Mouse (Mus musculus) T-helper 17 cell (primary cell): ENCODE results near the gene Ppp6r1.

Source experiments
- in situ Hi-C, 2 experiments: fragments of 300-600 bp; cut with MboI, MseI; formaldehyde crosslinking; loops; 1 replicate in 1 of 2; 2 replicates in 1 of 2; pipeline ENCODE4 v1.15.1; 2025; ENCODE audit warnings: high pct_unique_total_duplicates in 2 of 2

Ppp6r1 gene

DNA sequence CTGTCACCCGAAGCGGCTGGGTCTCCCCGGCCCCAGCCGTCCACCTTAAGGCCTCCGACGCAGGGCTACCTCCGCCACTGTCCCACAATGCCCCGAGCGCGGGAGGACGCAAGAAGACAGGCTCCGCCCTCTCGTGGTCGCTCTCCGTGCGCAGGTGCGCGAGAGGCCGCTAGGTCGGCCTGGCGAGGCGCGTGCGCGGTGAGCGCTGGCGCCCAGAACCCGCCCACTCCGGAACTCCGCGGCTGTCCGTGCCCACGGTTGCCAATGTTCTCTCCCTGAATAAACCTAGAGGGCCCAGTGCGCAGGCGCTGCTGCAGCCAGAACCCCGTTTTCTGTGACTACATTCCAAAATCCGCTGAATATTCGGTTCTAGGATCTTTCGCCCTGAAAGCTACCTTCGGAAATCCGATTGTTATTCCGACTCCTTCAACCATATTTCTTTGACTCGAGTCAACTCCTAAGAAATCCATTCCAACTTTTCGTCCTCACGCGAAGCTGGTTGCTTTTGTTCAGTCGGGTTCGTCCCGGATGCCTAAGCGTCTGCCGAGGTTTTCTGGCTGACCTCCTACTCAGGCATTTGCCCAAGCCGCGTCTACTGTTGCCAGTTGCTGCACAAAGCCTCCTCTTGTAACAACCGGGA, at the start of gene Ppp6r1:
Ppp6r1 (minus strand) TSS at position 108 of the 640 bp plus-strand sequence.
- in situ Hi-C loops = loop anchor here in 1 of 2 experiments (5.0 kb wide), 1 partner anchor 403 kb away; the partner anchor contains the start of gene U2af2

- in situ Hi-C loops = no loop called here
Observed at GRCm38 (mm10) chr7:4705098-4705497, 46.3 kb upstream of the Ppp6r1 start.

DNA sequence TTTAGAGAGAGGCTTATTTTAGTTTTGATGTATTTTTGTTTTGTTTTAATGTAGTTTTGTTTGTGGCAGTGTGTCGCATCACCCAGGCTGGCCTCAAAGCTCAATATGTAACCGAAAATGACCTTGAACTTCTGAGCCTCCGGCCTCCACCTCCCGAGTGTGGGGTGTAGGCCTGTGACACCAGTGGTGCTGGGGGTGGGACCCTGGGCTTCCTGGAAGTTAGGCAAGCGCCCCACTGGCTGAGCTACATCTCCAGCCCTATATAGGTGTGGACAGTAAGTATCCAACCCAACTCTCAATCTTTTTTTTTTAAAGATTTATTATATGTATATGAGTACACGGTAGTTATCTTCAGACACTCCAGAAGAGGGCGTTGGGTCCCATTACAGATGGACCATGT, 44.4 kb upstream of the Ppp6r1 start:
- in situ Hi-C loops = no loop called here

GRCm38 (mm10) chr7:4702334-4702733, 43.5 kb upstream of the Ppp6r1 start:
- in situ Hi-C loops = no loop called here

GRCm38 (mm10) chr7:4693004-4693403, 34.2 kb upstream of the Ppp6r1 start:
- in situ Hi-C loops = no loop called here

DNA sequence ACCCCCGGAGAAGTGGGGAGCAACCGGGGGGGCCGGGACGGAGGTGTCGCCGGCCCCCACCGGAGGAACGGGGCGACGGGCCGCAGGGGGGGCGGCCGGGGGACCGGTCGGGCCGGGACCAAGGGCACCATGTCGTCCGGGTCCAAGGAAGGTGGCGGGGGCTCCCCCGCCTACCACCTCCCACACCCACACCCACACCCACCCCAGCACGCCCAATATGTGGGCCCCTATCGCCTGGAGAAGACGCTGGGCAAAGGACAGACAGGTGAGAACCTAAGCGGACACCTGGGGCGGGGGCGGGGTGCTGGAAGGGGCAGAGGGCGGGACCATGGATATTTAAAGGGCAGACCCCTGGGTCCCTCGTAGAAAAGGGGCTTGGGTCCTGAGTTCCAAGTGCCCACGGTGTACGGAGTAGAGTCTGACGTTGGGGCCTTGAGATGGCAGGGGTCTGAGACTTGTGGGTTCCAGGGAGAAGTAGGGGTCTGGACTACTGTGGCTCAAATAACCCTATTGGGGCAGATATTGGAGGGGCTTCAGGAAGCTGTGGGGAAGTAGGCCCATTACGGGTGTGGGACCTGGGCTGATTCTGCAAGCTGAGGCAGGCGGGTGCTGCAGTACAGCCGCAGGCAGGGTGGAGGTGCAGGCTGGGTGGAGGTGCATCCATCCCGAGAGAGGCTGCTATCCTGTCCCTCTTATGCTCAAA, 32.3 kb upstream of the Ppp6r1 start:
- in situ Hi-C loops = no loop called here

- in situ Hi-C loops = no loop called here
Observed at GRCm38 (mm10) chr7:4690387-4690786, 31.6 kb upstream of the Ppp6r1 start, which contains the start of gene Brsk1. TSS of gene Brsk1 (plus strand) at chr7:4690604.

- in situ Hi-C loops = loop anchor here in 1 of 2 experiments (5.0 kb wide), 1 partner anchor 52 kb away; no protein-coding TSS in a partner anchor
Observed at GRCm38 (mm10) chr7:4684632-4685417, 26.0 kb upstream of the Ppp6r1 start, which contains the start of gene Hspbp1. TSS of gene Hspbp1 (minus strand) at chr7:4685068.

DNA sequence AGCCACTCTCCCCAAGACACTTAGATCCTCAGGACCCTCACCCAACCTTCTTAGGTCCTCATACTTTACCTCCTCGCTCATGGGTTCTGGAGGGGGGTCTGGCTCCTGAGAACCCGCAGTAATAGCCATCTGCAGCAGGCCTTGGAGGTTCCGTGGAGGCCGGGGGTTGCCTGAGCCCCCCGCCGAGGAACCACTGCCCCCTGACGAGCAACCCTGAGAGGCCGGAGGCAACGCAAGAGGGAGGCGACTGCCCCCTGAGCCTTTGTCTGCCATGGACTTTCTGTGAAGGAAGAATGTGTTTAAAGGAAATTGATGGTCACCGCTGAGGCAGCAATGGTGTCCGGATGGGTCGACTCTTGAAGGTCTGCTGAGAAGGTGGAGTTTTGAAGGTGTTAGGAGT, 25.4 kb upstream of the Ppp6r1 start:
- in situ Hi-C loops = loop anchor here in 1 of 2 experiments (5.0 kb wide), 1 partner anchor 53 kb away; no protein-coding TSS in a partner anchor

DNA sequence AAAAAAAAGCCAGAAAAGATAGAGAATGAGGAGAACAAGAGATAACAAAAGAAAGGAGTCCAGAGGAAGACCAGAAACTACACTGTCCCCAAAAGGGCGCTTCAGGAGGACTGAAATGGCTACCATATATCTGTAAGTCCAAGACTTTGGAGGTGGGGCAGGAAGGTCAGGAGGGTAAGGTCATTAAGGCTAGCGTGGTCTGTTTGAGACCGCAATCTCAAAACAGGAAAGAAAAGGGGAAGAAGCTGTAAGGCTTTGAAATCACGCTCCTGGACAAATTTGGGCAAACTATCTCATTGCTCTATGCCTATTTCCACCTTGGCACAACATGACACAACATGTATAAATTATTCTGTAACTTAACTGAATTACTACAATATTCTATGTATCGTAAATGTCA, 24.5 kb upstream of the Ppp6r1 start:
- in situ Hi-C loops = loop anchor here in 1 of 2 experiments (5.0 kb wide), 1 partner anchor 54 kb away; no protein-coding TSS in a partner anchor

DNA sequence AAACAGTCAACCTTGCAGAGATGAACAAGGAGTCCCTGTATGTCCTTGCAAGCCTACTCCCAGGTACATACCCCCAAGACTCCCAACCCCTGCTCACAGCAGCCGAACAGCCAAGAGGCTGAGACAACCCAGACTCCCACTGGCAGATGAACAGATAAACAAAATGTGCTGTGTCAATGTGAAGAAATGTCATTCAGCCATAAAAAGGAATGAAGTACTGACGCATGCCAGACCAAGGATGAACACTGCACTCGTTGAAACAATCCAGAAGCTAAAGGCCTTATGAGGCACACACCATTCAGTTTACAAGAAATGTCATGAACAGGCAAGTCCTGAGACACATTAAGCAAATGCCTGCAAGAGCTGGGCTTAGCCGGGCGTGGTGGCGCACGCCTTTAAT, 16.4 kb upstream of the Ppp6r1 start:
- in situ Hi-C loops = no loop called here

DNA sequence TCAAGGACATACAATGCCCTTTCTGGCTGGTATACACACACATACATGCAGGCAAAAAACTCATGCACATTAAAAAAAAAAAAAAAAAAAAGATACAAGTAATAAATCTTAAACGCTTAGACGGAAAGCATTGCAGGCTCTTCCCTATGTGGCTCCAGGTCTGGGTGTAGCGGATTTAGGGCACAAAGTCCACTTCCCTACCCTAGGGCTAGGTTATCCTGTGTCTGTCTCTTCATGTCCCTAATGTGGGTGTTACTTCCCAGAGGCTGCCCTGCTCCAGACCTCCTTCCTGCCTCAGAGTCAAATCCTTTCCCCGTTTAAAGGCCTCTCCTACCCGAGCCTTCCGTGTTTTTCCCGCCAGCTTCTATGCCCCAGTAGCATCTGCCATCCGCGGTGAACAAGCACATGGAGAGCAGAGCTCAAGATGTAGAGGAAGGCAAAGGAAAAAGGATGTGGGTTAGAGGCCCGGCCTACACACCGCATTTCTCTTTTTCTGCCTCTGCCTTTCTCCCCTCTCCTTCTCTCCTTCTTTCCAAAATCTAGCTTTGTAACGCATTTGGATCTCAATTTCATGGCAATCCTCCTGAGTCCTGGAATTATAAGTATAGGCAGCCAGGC, 15.4 kb upstream of the Ppp6r1 start:
- in situ Hi-C loops = no loop called here

DNA sequence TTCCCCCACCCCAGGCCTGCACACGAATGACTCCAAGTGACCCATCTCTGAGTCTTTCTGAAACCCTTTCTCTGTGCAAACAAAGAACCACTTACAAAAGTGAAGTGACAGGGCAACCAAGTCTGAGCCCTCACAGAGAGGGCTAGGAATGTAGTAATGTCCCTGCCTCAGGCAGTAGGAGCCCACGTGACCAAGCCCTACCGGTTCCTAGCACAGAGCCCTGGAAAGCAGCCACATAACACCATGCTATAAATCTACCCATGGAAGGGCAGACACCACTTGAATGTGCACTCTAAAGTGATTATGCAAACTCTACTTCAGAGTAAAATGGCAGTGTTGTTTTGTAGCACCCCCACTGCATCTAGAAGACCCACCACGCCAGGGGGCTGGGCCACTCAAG, 13.1 kb upstream of the Ppp6r1 start:
- in situ Hi-C loops = no loop called here

GRCm38 (mm10) chr7:4670655-4671255, 11.9 kb upstream of the Ppp6r1 start:
- in situ Hi-C loops = no loop called here

- in situ Hi-C loops = loop anchor here in 1 of 2 experiments (10.0 kb wide), 1 partner anchor 396 kb away; the partner anchor contains the start of gene U2af2
Observed at GRCm38 (mm10) chr7:4669156-4669555, 10.3 kb upstream of the Ppp6r1 start.

DNA sequence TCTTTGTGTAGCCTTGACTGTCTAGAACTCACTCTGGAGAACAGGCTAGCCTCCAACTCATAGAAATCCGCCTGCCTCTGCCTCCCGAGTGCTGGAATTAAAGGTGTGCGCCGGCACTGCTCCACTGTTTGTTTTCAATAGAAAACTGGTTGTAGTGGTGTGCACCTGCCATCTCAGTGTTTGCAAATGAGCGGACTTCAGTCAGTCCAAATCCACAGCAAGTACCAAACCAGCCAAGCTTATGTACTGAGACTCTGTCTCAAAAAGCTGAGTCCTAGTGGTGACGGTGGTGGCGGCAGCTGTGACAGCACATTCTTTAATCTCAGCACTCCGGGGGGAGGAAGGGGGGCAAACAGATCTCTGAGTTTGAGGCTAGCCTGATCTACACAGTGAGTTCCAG, 9.7 kb upstream of the Ppp6r1 start:
- in situ Hi-C loops = loop anchor here in 1 of 2 experiments (10.0 kb wide), 1 partner anchor 396 kb away; the partner anchor contains the start of gene U2af2

GRCm38 (mm10) chr7:4666871-4667270, 8.1 kb upstream of the Ppp6r1 start:
- in situ Hi-C loops = loop anchor here in 1 of 2 experiments (10.0 kb wide), 1 partner anchor 398 kb away; the partner anchor contains the start of gene U2af2

GRCm38 (mm10) chr7:4663742-4664141, 4.9 kb upstream of the Ppp6r1 start:
- in situ Hi-C loops = loop anchor here in 1 of 2 experiments (10.0 kb wide), 1 partner anchor 401 kb away; the partner anchor contains the start of gene U2af2

GRCm38 (mm10) chr7:4663179-4663578, 4.4 kb upstream of the Ppp6r1 start:
- in situ Hi-C loops = loop anchor here in 1 of 2 experiments (10.0 kb wide), 1 partner anchor 402 kb away; the partner anchor contains the start of gene U2af2

- in situ Hi-C loops = loop anchor here (5.0 to 10.0 kb wide), 2 partner anchors 402 to 405 kb away; partner anchors contain the start of gene U2af2 (in 2 of the 2)
Observed at GRCm38 (mm10) chr7:4659911-4660443, 1.2 kb upstream of the Ppp6r1 start.
